Mouse (Mus musculus) urinary bladder, adult 2 months (tissue): ENCODE data around the gene Srd5a1. TPM values are rescaled to one million over a fixed set of nuclear protein-coding genes. Genes with fewer than 3 reads are reported as not detected.
"Not testable (repeated sequence)": the region's sequence is repeated elsewhere in the genome, so short reads cannot be mapped to it uniquely, and the experiment has no call there.

Source experiments
- DNase-seq: peaks from one replicate; pipeline ENCODE4 v3.0.0; 2022; ENCODE audit warnings: low spot score
- polyA plus RNA-seq: library from polyadenylated mRNA; depleted of rRNA; stranded (reverse); fragments of >200 nt; gene quantifications from 2 replicates; pipeline ENCODE4 v1.2.3, GENCODE M21; 2012

The Srd5a1 gene
- polyA plus RNA-seq, 1 experiment = 150 TPM

- no peak for DNase-seq
Measured at GRCm38 (mm10) chr13:69576676-69577075, 34.6 kb downstream of the Srd5a1 start.

DNA sequence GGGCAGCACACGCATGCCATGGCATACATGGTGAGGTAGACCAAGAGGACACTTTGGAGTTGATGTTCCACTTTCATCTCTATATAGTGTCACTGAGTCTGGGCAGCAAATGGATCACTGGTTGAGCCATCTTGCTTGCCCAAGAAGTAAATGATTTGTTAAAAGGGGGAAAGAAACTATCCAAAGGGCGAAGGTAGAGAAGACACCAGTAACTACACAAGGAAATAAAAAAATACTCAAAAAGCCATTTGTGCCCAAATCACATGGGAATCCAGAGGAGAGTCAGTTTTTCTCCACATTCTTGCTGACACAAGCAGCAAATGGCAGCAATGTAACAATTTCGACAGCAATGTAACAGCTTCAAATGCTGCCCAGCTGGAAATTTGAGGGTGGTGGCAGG lies 38.6 kb downstream of the Srd5a1 start:
- no peak for DNase-seq

- no peak for DNase-seq
Measured at GRCm38 (mm10) chr13:69569201-69569600, 42.0 kb downstream of the Srd5a1 start.

GRCm38 (mm10) chr13:69565401-69565800 lies 45.8 kb downstream of the Srd5a1 start:
- not testable (repeated sequence) for DNase-seq

DNA sequence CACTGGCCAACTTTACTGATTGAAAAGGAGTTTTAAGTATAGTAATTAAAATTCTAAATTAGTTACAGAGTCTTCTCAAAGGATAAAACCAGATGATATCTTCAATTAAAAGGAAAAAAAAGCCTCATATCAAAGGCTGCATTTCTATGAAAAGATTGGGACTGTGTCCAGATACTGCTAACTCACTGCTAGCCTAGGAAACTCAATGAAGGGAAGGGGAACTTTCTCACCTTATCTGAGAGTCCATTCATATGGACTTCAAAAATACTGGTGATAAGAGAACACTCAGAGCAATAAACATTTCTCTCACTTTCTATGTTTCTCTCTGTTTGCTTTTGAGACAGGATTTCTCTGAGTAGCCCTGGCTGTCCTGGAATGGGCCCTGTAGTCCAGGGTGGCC lies 46.7 kb downstream of the Srd5a1 start:
- DNase-seq = no peak

GRCm38 (mm10) chr13:69563905-69564304 lies 47.3 kb downstream of the Srd5a1 start:
- no peak for DNase-seq

DNA sequence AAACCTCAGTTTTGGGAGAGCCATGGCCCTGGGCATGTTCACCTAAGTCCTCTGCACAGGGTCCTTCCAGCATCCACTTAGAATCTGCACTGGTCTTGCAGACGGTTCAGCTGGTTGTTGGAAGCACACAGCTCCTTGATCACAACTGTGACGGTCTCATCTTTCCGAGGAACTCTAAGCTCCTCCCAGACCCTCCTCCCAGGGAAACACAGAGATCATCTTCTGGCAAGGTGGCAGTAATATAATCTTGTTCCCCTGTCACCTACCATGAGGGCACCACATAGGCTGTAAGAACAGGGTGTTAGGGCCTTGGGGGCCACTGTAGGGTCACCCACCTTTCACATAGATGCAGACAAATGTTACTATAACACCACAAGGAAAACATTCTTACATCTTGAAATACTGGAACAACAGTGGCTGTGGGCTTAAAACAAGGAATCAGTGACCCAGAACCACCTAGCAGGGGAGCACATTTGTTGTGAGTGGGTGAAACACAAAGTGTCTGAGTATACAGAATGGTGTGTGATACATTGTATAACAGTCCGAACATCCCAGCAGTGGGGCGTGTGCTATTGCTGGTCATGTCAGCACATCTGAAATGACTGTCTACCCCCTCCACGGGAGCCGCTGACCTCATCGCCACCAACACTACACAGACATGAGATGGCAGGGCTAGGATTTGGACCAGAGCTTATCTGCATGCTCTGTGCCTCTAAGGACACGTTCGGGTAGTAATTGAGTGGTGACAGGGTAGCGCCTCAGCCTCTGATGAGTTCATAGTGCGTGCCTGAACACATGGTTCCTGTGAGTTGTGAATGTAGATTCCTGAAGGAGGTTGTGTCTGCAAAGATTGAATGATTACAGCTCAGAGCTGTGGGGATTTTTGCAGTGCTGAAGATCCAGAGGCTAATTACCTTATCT lies 48.3 kb downstream of the Srd5a1 start:
- no peak for DNase-seq

- DNase-seq = no peak
Measured at GRCm38 (mm10) chr13:69562004-69562403, 49.2 kb downstream of the Srd5a1 start.

- DNase-seq = no peak
Measured at GRCm38 (mm10) chr13:69559291-69559961, 51.8 kb downstream of the Srd5a1 start.

- DNase-seq = no peak
Measured at GRCm38 (mm10) chr13:69558098-69558660, 53.1 kb downstream of the Srd5a1 start.

DNA sequence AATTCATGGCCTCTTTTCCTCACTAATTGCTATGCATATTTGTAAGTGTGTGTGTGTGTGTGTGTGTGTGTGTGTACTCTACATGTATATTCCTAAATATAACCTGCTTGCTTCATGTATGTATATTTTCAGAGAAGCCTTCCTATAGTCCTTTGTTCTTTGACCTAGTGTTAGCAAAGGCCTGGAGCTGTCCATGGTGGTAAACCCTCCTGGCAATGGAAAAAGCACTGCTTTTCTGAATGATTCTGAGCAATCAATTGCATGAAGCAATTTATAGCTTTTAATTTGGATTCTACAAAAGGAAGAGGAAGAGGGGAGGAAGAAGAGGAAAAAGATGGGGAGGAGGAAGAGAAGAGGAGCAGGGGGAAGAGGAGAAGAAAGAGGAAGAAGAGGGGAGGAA lies 54.5 kb downstream of the Srd5a1 start:
- no peak for DNase-seq

DNA sequence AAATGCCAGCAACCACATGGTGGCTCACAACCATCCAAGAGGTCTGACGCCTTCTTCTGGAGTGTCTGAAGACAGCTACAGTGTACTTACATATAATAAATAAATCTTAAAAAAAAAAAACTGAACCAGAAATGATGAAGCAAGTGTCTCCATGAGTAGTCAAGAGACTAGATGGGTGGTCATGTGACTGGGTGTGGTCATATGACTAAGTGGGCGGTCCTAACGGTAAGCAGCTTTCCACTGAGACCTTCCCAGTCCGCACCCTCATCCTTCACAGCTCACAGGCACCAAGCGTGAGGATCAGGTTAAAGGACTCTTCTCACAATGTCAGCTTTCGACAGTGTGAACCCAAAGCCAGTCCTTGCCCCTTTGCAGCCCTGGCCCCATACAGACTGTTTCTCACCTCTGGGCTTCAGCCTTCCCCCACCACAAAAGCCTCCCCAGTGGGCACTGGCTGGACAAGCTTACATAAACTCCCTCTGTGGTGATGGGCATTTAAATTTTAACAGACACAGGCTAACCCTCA lies 55.2 kb downstream of the Srd5a1 start:
- DNase-seq = no peak

GRCm38 (mm10) chr13:69555045-69555444 lies 56.2 kb downstream of the Srd5a1 start:
- DNase-seq = no peak

DNA sequence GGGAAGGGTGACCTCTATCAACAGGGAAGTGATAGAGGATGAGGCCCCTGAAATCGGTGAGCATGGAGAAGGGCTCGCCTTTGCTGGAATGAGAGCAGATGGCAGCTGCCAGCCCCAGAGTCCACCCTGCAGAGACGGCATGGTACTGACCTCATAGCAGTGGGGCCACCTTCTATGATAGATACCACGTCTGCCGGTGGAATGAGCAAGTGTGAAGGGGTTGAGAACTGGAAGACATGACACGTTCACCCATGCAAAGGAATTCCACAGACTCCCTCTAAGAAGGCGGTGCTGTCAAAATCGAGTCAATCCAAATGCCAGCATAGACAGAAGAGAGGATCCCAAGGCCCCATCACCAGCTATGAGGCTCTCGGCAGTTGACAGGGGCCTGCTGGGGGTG lies 57.0 kb downstream of the Srd5a1 start:
- no peak for DNase-seq

- no peak for DNase-seq
Measured at GRCm38 (mm10) chr13:69553024-69553423, 58.2 kb downstream of the Srd5a1 start.

- DNase-seq = no peak
Measured at GRCm38 (mm10) chr13:69550831-69551230, 60.4 kb downstream of the Srd5a1 start.

GRCm38 (mm10) chr13:69549980-69550379 lies 61.3 kb downstream of the Srd5a1 start:
- DNase-seq = no peak

- DNase-seq = peak; percentile 4
Measured at GRCm38 (mm10) chr13:69547488-69548180, 63.6 kb downstream of the Srd5a1 start.

DNA sequence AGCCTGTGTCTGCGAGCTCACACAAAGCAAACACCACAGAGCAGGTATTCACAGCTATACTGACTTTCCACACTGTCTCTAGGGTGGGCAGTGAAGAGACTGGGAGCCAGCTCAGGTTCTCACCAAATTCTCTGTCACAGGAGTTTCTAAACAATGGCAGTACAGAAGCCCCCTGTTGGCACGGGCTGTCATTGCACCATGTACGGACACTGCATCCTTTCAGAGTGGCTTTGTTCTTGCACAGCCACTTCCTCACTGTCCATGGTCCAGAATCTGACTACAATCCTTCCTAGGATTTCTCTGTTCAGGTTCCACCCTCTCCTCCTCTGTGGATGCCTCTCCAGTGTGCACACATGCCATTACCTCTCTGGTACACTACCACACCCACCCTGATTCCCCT lies 66.2 kb downstream of the Srd5a1 start:
- DNase-seq = no peak

- no peak for DNase-seq
Measured at GRCm38 (mm10) chr13:69543595-69543994, 67.6 kb downstream of the Srd5a1 start.

DNA sequence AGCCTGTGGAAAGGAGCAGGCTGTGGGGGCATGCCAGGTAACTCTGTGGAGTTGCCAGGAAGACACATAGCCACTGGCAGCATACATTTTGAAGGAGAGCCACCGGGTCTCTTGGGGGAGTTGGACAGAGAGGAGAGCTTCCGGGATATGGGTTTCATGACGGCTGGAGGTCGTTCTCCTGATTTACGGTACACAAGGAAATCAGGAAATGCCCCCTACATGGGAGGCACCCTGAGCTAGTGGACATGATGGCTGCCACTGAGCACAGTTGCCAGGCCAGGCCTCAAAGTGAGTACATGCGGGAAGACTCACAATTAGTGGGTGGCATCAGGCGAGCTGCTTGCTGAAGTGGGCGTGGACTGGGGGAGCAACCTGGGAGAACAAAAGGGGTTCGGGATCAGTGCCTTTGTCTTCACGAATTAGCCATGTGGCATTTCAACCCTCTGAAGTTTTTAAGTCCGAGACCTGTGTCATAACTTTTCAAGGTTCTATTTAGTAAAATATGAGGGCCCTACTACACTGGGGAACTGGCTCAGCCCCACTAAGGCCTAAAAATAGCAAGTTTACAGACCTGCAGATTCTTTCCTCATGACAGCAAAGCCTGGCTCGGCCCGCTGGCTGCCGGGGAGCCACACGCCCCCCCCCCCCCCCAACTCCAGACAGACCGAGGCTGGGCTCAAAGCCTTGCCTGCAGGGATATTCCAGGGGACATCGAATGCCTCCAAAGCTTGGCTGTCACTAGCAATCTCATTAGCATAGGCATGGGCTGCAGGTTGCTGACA lies 68.5 kb downstream of the Srd5a1 start:
- DNase-seq = no peak
